Mouse (Mus musculus) heart, embryonic 16.5 days (tissue): ENCODE measurements around the gene Wnt11. TPM values are rescaled to one million over a fixed set of nuclear protein-coding genes. Genes with fewer than 3 reads are reported as not detected.
A peak's percentile ranks its signal among the peaks of the same experiment; 100 is the strongest.

ENCODE experiments used
- ATAC-seq: fragments of 200-750 bp; cut with Nextera tagmentation; replicated peaks from 2 replicates; pipeline ENCODE4 v1.8.0; 2017; ENCODE audit warnings: moderate number of reproducible peaks; ENCODE audit not compliant: insufficient read depth, low FRiP score; ENCODE audit errors: extremely low read depth
- H3K27ac ChIP-seq: fragments of 300-500 bp; sonication (generic); 2 replicates; pipeline ENCODE4 v1.5.1; 2014; ENCODE audit warnings: mild to moderate bottlenecking, low read length, control low read depth, moderate library complexity
- H3K27me3 ChIP-seq: fragments of 300-500 bp; sonication (generic); 2 replicates; pipeline ENCODE4 v1.6.1; 2014; ENCODE audit warnings: low read length, mixed read lengths; ENCODE audit not compliant: control insufficient read depth, insufficient read depth
- H3K36me3 ChIP-seq: fragments of 300-500 bp; sonication (generic); 2 replicates; pipeline ENCODE4 v1.6.1; 2014; ENCODE audit not compliant: control insufficient read depth, insufficient read depth
- H3K4me1 ChIP-seq: fragments of 300-500 bp; sonication (generic); 2 replicates; pipeline ENCODE4 v1.6.1; 2014; ENCODE audit warnings: low read length, mixed read lengths; ENCODE audit not compliant: control insufficient read depth, insufficient read depth
- H3K4me2 ChIP-seq: fragments of 300-500 bp; sonication (generic); 2 replicates; pipeline ENCODE4 v1.6.1; 2014; ENCODE audit warnings: low read depth, mild to moderate bottlenecking, control low read depth, low read length
- H3K4me3 ChIP-seq: fragments of 300-500 bp; sonication (generic); 2 replicates; pipeline ENCODE4 v1.5.1; 2014; ENCODE audit warnings: mild to moderate bottlenecking, control low read depth, low read length
- H3K9ac ChIP-seq: fragments of 300-500 bp; sonication (generic); 2 replicates; pipeline ENCODE4 v1.6.1; 2014; ENCODE audit warnings: low read length, control low read depth
- H3K9me3 ChIP-seq: fragments of 300-500 bp; sonication (generic); replicated peaks from 2 replicates; pipeline ENCODE4 v1.6.1; 2016; ENCODE audit warnings: low read length; ENCODE audit not compliant: control insufficient read depth
- WGBS: fragments of 180-500 bp; shearing (Covaris S2); extraction: QIAGEN DNeasy Blood & Tissue Kit; methylation state at CpG from one replicate; pipeline ENCODE4 v1.1.7; 2014; 5-methylcytosine and 5-hydroxymethylcytosine counted together
- polyA plus RNA-seq: library from polyadenylated mRNA; unstranded; fragments of >200 nt; fragmentation: Nextera tagmentation; extraction: Ambion mirVana; gene quantifications from 2 replicates; pipeline ENCODE4 v1.2.1, GENCODE M21; 2015

Gene Wnt11
- polyA plus RNA-seq, 1 experiment from 2014 or later: 9.8 TPM

DNA sequence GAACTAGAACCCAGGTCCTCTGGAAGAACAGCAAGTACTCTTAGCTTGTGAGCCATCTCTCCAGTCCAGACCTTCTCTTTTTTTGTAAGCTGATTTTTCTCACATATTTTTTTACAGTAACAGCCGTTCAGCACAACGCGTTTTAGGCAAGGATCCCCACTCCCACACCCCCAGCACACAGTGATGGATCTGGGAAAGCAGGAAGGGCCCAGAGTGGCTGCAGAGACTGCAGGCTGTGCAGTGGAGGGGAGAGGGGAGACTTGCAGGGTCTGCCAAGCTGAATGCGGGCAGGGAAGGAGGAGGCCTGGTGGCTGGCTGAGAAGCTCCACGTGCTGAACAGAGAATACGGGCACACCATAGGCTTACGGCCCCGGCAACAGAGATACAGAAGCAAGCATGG, 62.4 kb downstream of the Wnt11 start:
- 0 out of 2 replicates have a peak, but pooled peaks cover 2% of the 10 kb centered on the region for H3K9me3 ChIP-seq
- ATAC-seq: no peak
- H3K36me3 ChIP-seq: 0 out of 2 replicates have a peak, but pooled peaks cover 2% of the 10 kb centered on the region
- 90% methylated on average over 8 of the region's 8 CpGs for WGBS
- no peak overlapping the region for H3K27ac ChIP-seq
- H3K9ac ChIP-seq: no peak overlapping the region
- H3K4me3 ChIP-seq: no peak overlapping the region
- no peaks in the 10 kb centered on the region for H3K27me3 ChIP-seq
- peaks cover 24% of the 10 kb centered on the region for H3K4me1 ChIP-seq
- H3K4me2 ChIP-seq: no peak overlapping the region

DNA sequence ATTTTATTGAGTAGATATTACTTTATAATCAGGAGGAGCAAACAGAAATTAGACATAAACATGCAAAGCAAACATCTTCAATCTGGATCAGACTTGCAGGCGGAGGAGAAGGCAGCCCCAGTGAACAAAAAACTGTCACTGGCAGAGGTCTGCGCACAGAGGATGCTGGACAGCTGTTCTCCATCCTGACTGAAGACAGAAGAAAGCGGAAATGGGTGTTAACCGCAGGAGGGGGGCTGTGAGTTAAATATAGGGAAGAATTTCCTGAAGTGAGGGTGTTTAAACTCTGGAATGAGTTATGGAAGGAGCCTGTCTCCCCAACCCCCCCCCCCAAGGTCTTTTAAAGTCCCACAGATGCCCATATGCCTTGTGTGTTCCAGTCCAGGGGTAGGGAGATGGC, 64.9 kb downstream of the Wnt11 start:
- H3K4me3 ChIP-seq: no peak overlapping the region
- H3K4me1 ChIP-seq: peaks cover 22% of the 10 kb centered on the region
- H3K4me2 ChIP-seq: no peak overlapping the region
- H3K27ac ChIP-seq: peak overlapping the region; percentile 5; the same call in 1 of the 2 replicates
- H3K9me3 ChIP-seq: 0 out of 2 replicates have a peak, but pooled peaks cover 2% of the 10 kb centered on the region
- WGBS: 51% methylated on average over 4 of the region's 4 CpGs
- H3K27me3 ChIP-seq: no peaks in the 10 kb centered on the region
- no peak overlapping the region for H3K9ac ChIP-seq
- 0 out of 2 replicates have a peak, but pooled peaks cover 2% of the 10 kb centered on the region for H3K36me3 ChIP-seq
- peak; percentile 56 for ATAC-seq

DNA sequence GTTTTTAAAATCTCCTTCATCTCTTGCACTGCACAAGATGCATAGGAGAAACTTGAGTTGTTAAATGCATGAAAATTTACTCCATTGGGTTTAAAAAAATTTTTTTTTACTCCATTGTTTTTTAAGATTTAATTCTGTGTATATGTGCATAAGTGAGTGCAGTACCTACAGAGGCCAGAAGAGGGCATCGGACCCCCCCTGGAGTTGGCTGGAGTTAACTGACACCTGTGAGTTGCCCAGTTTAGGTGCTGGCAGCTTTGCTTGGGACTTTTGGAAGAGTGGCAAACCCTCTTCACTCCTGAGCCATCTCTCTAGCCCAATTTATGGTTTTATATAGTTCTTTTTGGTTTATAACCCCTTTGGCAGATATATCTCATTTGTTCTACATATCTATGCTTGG, 66.2 kb downstream of the Wnt11 start:
- H3K4me3 ChIP-seq: no peak overlapping the region
- no peaks in the 10 kb centered on the region for H3K27me3 ChIP-seq
- 90% methylated on average over 1 of the region's 1 CpGs for WGBS
- H3K36me3 ChIP-seq: 0 out of 2 replicates have a peak, but pooled peaks cover 2% of the 10 kb centered on the region
- no peak overlapping the region for H3K9ac ChIP-seq
- no peak for ATAC-seq
- 0 out of 2 replicates have a peak, but pooled peaks cover 2% of the 10 kb centered on the region for H3K9me3 ChIP-seq
- H3K4me2 ChIP-seq: no peak overlapping the region
- H3K4me1 ChIP-seq: peaks cover 13% of the 10 kb centered on the region
- H3K27ac ChIP-seq: no peak overlapping the region

DNA sequence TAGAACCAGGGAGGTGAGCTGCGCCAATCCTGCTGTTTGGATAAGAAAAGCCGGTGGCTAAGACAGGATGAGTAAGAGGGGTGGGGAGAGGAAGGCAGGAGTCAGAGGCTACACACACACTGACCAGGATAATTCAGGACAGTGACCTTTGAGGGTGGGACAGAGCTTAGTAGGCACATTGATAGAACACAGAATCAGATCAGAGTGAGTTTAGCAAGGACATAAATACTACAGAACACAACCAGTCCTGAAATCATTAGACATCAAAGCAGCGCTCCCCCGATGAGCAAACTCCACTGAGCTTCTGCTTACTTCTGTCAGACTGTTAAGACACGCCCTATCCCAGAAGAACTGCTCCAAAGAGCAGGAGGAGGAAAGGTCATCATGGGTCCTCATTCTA, 69.0 kb downstream of the Wnt11 start:
- H3K4me1 ChIP-seq: peaks cover 13% of the 10 kb centered on the region
- ATAC-seq: no peak

More for the DNA sequence above, 69.0 kb downstream of the Wnt11 start:
- WGBS: 61% methylated on average over 5 of the region's 5 CpGs
- Histone ChIP-seq H3K36me3 (0 out of 2 replicates have a peak, but pooled peaks cover 2% of the 10 kb centered on the region), H3K27ac (no peak overlapping the region), H3K27me3 (no peaks in the 10 kb centered on the region), H3K4me2 (no peak overlapping the region), H3K9ac (no peak overlapping the region), H3K4me3 (no peak overlapping the region), H3K9me3 (0 out of 2 replicates have a peak, but pooled peaks cover 2% of the 10 kb centered on the region)

Other genes starting within 250 kb of the Wnt11 start
- 20.5 and 22.3 TPM in 2 replicates for gene Emsy, start 178.3 kb upstream of the Wnt11 start, polyA plus RNA-seq
- 36.6 and 40.6 TPM in 2 replicates for gene Thap12, start 132.0 kb upstream of the Wnt11 start, polyA plus RNA-seq